Mouse (Mus musculus) layer of hippocampus, adult 2 months (tissue): ENCODE measurements around the gene Celf3. TPM values are rescaled to one million over a fixed set of nuclear protein-coding genes. Genes with fewer than 3 reads are reported as not detected.

ENCODE experiments used
- DNase-seq, 2 experiments: peaks; one replicate each; pipeline ENCODE4 v3.0.0; 2022; ENCODE audit warnings: low spot score in 2 of 2
- H3K27ac ChIP-seq: fragments of 200-600 bp; 2 replicates; pipeline ENCODE4 v1.8.1; 2022
- H3K4me3 ChIP-seq: fragments of 200-600 bp; 2 replicates; pipeline ENCODE4 v1.8.1; 2022; ENCODE audit warnings: mild to moderate bottlenecking
- CTCF ChIP-seq: fragments of 200-600 bp; conservative IDR thresholded peaks from 2 replicates; pipeline ENCODE4 v1.8.1; 2022; ENCODE audit warnings: antibody characterized with exemption, mild to moderate bottlenecking, moderate library complexity
- total RNA-seq, 2 experiments: library from RNA; stranded (reverse); gene quantifications; 2 replicates each; pipeline ENCODE4 v1.2.3; 2021

Celf3 gene
- total RNA-seq, 2 experiments from 2014 or later = 184 to 202 TPM

GRCm38 (mm10) chr3:94483790-94484439, 5.8 kb downstream of the Celf3 start:
- H3K4me3 ChIP-seq = peak overlapping the region; percentile 41
- H3K27ac ChIP-seq = peak overlapping the region; percentile 95
- DNase-seq = peak; percentile 97 to 99
- TF ChIP-seq CTCF = no peak

GRCm38 (mm10) chr3:94485922-94486321, 7.8 kb downstream of the Celf3 start:
- peak overlapping the region; percentile 95 for H3K27ac ChIP-seq
- no peak for DNase-seq
- no peak overlapping the region; the same call in 1 of the 2 replicates for H3K4me3 ChIP-seq
- TF ChIP-seq CTCF = no peak

- no peak for TF ChIP-seq CTCF
- no peak for DNase-seq
- no peak overlapping the region for H3K4me3 ChIP-seq
- peak overlapping the region; percentile 95 for H3K27ac ChIP-seq
These were observed 9.5 kb downstream of the Celf3 start for GRCm38 (mm10) chr3:94487581-94487980.

GRCm38 (mm10) chr3:94497162-94497561, 19.1 kb downstream of the Celf3 start:
- Histone ChIP-seq H3K27ac (no peak overlapping the region), H3K4me3 (no peak overlapping the region)
- no peak for TF ChIP-seq CTCF
- DNase-seq = no peak

- Histone ChIP-seq H3K4me3 (no peak overlapping the region), H3K27ac (no peak overlapping the region)
- TF ChIP-seq CTCF = peak; percentile 92
- peak in 1 of 2 experiments; percentile 49 for DNase-seq
These were observed 24.1 kb downstream of the Celf3 start for GRCm38 (mm10) chr3:94502243-94502642.

GRCm38 (mm10) chr3:94506664-94507063, 28.6 kb downstream of the Celf3 start:
- H3K27ac ChIP-seq = no peak overlapping the region
- no peak for DNase-seq
- TF ChIP-seq CTCF = peak; percentile 65
- no peak overlapping the region for H3K4me3 ChIP-seq

GRCm38 (mm10) chr3:94526731-94527130, 48.6 kb downstream of the Celf3 start:
- TF ChIP-seq CTCF = no peak
- no peak for DNase-seq
- no peak overlapping the region for H3K27ac ChIP-seq
- no peak overlapping the region for H3K4me3 ChIP-seq

- H3K27ac ChIP-seq = no peak overlapping the region
- DNase-seq = peak in 1 of 2 experiments; percentile 30
- no peak overlapping the region for H3K4me3 ChIP-seq
- peak; percentile 77 for TF ChIP-seq CTCF
These were observed 55.9 kb downstream of the Celf3 start for GRCm38 (mm10) chr3:94533968-94534367.

- TF ChIP-seq CTCF = no peak
- no peak overlapping the region for H3K4me3 ChIP-seq
These were observed 59.1 kb downstream of the Celf3 start for GRCm38 (mm10) chr3:94537187-94537586.

More at GRCm38 (mm10) chr3:94537187-94537586, 59.1 kb downstream of the Celf3 start:
- no peak overlapping the region for H3K27ac ChIP-seq
- no peak for DNase-seq

Other genes with a start within 250 kb of the Celf3 start
- gene Gm4778, start 214.3 kb upstream of the Celf3 start, total RNA-seq = not detected
- 10 to 100 TPM; 24.3 to 26.5 TPM for gene Them4, start 168.2 kb upstream of the Celf3 start, total RNA-seq
- not detected for gene Them5, start 136.2 kb upstream of the Celf3 start, total RNA-seq
- gene C2cd4d, start 115.9 kb upstream of the Celf3 start, total RNA-seq = under 1 TPM; 0.36 to 0.47 TPM
- gene Rorc, start 105.5 kb upstream of the Celf3 start, total RNA-seq = 1 to 10 TPM in 1 of 2 experiments, under 1 TPM in 1; 0.97 to 1.0 TPM
- gene Lingo4, start 79.8 kb upstream of the Celf3 start, total RNA-seq = under 1 TPM; 0.79 to 0.98 TPM
- gene Tdrkh, start 65.0 kb upstream of the Celf3 start, total RNA-seq = 10 to 100 TPM; 41.3 to 47.2 TPM
- 10 to 100 TPM; 41.3 to 44.4 TPM for gene Mrpl9, start 35.0 kb upstream of the Celf3 start, total RNA-seq
- not detected for gene Oaz3, start 34.4 kb upstream of the Celf3 start, total RNA-seq
- gene Riiad1, start 2.0 kb downstream of the Celf3 start, total RNA-seq = 1 to 10 TPM; 5.8 to 7.2 TPM
- 100 to 1,000 TPM; 102 to 108 TPM for gene Snx27, start 104.4 kb downstream of the Celf3 start, total RNA-seq
- gene Gm10972, start 164.8 kb downstream of the Celf3 start, total RNA-seq = not detected
- 1 to 10 TPM; 2.4 to 2.8 TPM for gene Tuft1, start 180.6 kb downstream of the Celf3 start, total RNA-seq
- 1 to 10 TPM; 2.1 to 2.2 TPM for gene Selenbp2, start 215.3 kb downstream of the Celf3 start, total RNA-seq